Mouse (Mus musculus) hindbrain, embryonic 10.5 days (tissue): Measurements from ENCODE around the gene Frem2. TPM values are rescaled to one million over a fixed set of nuclear protein-coding genes. Genes with fewer than 3 reads are reported as not detected.

Experiments
- DNase-seq: peaks from one replicate; pipeline ENCODE4 v3.0.0-alpha.2; 2017; ENCODE audit warnings: low spot score
- H3K27ac ChIP-seq: fragments of 300-500 bp; sonication (generic); 2 replicates; pipeline ENCODE4 v1.5.1; 2016; ENCODE audit warnings: mild to moderate bottlenecking, moderate library complexity
- H3K27me3 ChIP-seq: fragments of 300-500 bp; sonication (generic); 2 replicates; pipeline ENCODE4 v1.6.1; 2016; ENCODE audit warnings: mild to moderate bottlenecking; ENCODE audit not compliant: poor library complexity, insufficient read depth, severe bottlenecking
- H3K36me3 ChIP-seq: fragments of 300-500 bp; sonication (generic); 2 replicates; pipeline ENCODE4 v1.6.1; 2016; ENCODE audit warnings: mild to moderate bottlenecking, moderate library complexity
- H3K4me1 ChIP-seq: fragments of 300-500 bp; sonication (generic); replicated peaks from 2 replicates; pipeline ENCODE4 v1.6.1; 2016; ENCODE audit warnings: mild to moderate bottlenecking
- H3K4me3 ChIP-seq: fragments of 300-500 bp; sonication (generic); 2 replicates; pipeline ENCODE4 v1.5.1; 2016; ENCODE audit warnings: mild to moderate bottlenecking, moderate library complexity
- H3K9me3 ChIP-seq: fragments of 300-500 bp; sonication (generic); 2 replicates; pipeline ENCODE4 v1.6.1; 2016; ENCODE audit warnings: mild to moderate bottlenecking, moderate library complexity
- WGBS: fragments of 180-500 bp; shearing (Covaris S2); methylation state at CpG from one replicate; pipeline ENCODE4 v1.1.7; 2016; 5-methylcytosine and 5-hydroxymethylcytosine counted together
- polyA plus RNA-seq: library from polyadenylated mRNA; unstranded; fragments of >200 nt; fragmentation: Nextera tagmentation; extraction: Ambion mirVana; gene quantifications from 2 replicates; pipeline ENCODE4 v1.2.1, GENCODE M21; 2016

Gene Frem2
- polyA plus RNA-seq, 1 experiment from 2014 or later, result 3.5 TPM

DNA sequence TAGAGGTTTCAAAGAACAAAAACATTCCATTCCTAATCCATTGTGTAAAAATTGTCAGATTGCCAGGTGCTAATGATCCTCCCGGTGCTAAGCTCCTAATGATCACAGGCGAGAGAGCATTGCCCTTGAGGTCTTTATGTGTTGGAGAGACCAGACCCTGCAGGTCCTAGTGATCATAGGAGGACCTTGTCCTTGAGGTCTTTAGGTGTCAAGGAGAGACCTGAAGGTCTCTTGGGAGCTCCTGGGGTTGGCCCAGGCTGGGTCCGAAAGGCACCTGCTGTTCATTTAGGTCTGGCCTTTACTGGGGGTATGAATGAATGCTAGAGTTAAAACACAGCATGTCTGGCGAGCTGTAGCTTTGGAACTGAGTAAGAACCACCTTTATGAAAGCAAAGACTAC, 183.0 kb downstream of the Frem2 start:
- DNase-seq, result no peak
- no peaks in the 10 kb centered on the region for H3K4me1 ChIP-seq
- H3K4me3 ChIP-seq, result no peak overlapping the region
- WGBS, result 87% methylated on average over 4 of the region's 4 CpGs
- no peaks in the 10 kb centered on the region for H3K27me3 ChIP-seq
- no peaks in the 10 kb centered on the region for H3K9me3 ChIP-seq
- H3K36me3 ChIP-seq, result peaks cover 98% of the 10 kb centered on the region
- no peak overlapping the region for H3K27ac ChIP-seq

- WGBS, result 96% methylated on average over 5 of the region's 5 CpGs
- DNase-seq, result no peak
- Histone ChIP-seq H3K27me3 (no peaks in the 10 kb centered on the region), H3K4me3 (no peak overlapping the region), H3K36me3 (peaks cover 90% of the 10 kb centered on the region), H3K27ac (no peak overlapping the region), H3K9me3 (no peaks in the 10 kb centered on the region), H3K4me1 (peaks cover 5% of the 10 kb centered on the region; the same call in 1 of the 2 replicates)
These were observed 185.1 kb downstream of the Frem2 start for GRCm38 (mm10) chr3:53472061-53472460.

- Histone ChIP-seq H3K4me1 (peaks cover 29% of the 10 kb centered on the region), H3K36me3 (peaks cover 68% of the 10 kb centered on the region), H3K27ac (no peak overlapping the region), H3K9me3 (no peaks in the 10 kb centered on the region), H3K27me3 (no peaks in the 10 kb centered on the region), H3K4me3 (no peak overlapping the region)
- WGBS, result 95% methylated on average over 5 of the region's 5 CpGs
- no peak for DNase-seq
These were observed 187.5 kb downstream of the Frem2 start for GRCm38 (mm10) chr3:53469650-53470049.

DNA sequence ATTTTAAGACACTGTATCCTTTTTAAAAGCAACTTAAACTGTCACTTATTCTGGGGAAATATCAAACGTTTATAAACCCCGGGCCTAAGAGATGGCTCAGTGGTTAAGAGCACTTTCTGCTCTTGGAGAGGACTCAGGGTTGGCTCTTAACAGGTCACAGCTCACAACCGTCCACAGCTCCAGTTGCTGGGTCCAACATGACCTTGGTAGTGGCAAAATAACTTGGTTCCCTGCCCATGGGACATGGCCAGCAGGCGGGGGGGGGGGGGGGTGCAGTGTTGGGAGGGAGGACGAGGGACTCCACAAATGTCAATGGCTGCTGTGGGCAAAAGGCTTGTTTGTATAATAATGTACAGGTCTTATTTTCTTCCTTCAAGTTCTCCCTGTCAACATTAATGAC, 189.8 kb downstream of the Frem2 start:
- Histone ChIP-seq H3K27ac (no peak overlapping the region), H3K4me3 (no peak overlapping the region), H3K9me3 (no peaks in the 10 kb centered on the region), H3K36me3 (peaks cover 45% of the 10 kb centered on the region), H3K4me1 (peaks cover 35% of the 10 kb centered on the region), H3K27me3 (no peaks in the 10 kb centered on the region)
- no peak for DNase-seq
- 80% methylated on average over 5 of the region's 5 CpGs for whole genome bisulfite sequencing

DNA sequence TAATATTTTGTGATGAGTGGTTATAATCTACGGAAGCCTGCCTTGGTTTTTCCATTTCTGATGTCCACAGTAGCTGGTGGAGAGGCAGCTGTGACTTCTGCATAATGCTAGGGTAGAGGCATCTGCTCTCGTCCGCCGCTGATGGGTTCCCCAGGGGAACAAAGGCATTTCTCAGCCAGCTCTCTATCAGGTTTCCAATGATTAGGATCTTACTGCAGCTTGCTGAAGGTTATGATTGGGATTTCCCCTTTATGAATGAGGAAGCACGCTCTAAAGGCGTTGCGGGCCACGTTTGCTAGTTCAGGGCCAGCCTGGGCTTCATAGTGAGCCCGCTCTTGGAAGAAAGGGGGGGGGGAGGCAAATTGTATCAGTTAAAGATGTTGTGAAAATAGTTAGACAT, 190.7 kb downstream of the Frem2 start:
- no peaks in the 10 kb centered on the region for H3K9me3 ChIP-seq
- peak overlapping the region; percentile 83 for H3K4me3 ChIP-seq
- H3K4me1 ChIP-seq, result peaks cover 41% of the 10 kb centered on the region
- 75% methylated on average over 9 of the region's 9 CpGs for WGBS
- no peaks in the 10 kb centered on the region for H3K27me3 ChIP-seq
- H3K27ac ChIP-seq, result no peak overlapping the region
- peaks cover 36% of the 10 kb centered on the region for H3K36me3 ChIP-seq
- DNase-seq, result no peak

GRCm38 (mm10) chr3:53465330-53465729, 191.8 kb downstream of the Frem2 start:
- no peak for DNase-seq
- Histone ChIP-seq H3K9me3 (no peaks in the 10 kb centered on the region), H3K27me3 (no peaks in the 10 kb centered on the region), H3K36me3 (peaks cover 32% of the 10 kb centered on the region), H3K27ac (no peak overlapping the region), H3K4me1 (peaks cover 41% of the 10 kb centered on the region), H3K4me3 (peak overlapping the region; percentile 83)
- WGBS, result 71% methylated on average over 6 of the region's 6 CpGs

GRCm38 (mm10) chr3:53464146-53464698, 192.9 kb downstream of the Frem2 start:
- WGBS, result under 1% methylated on average over 20 of the region's 20 CpGs
- no peaks in the 10 kb centered on the region for H3K9me3 ChIP-seq
- DNase-seq, result no peak

More at GRCm38 (mm10) chr3:53464146-53464698, 192.9 kb downstream of the Frem2 start:
- H3K4me1 ChIP-seq, result peaks cover 41% of the 10 kb centered on the region
- H3K27ac ChIP-seq, result peak overlapping the region; percentile 96
- peak overlapping the region; percentile 83 for H3K4me3 ChIP-seq
- H3K27me3 ChIP-seq, result no peaks in the 10 kb centered on the region
- H3K36me3 ChIP-seq, result peaks cover 31% of the 10 kb centered on the region

Other genes starting within 250 kb of the Frem2 start
- gene Nhlrc3, start 194.0 kb downstream of the Frem2 start, polyA plus RNA-seq, result 9.3 and 9.9 TPM in 2 replicates
- 22.4 and 24.2 TPM in 2 replicates for gene Proser1, start 193.7 kb downstream of the Frem2 start, polyA plus RNA-seq
- gene Stoml3, start 168.7 kb downstream of the Frem2 start, polyA plus RNA-seq, result 0.09 TPM in 1 of 2 replicates, not detected in the other
- not detected in 2 replicates for gene Gm10985, start 187.7 kb upstream of the Frem2 start, polyA plus RNA-seq
- gene Ufm1, start 206.5 kb upstream of the Frem2 start, polyA plus RNA-seq, result 91.3 and 99.3 TPM in 2 replicates